In genomic region chr15:97941306-97941705, GRCm38 (mm10) we compare ENCODE assay signal across 2 mouse cellular contexts.
TF ChIP-seq lines count a peak whose summit lies in the region.

No protein-coding gene starts in this region.

TF ChIP-seq in CH12.LX, 34 proteins besides CTCF, POLR2A, EP300 and RAD21:
- TF ChIP-seq BHLHE40 (IDR thresholded peaks at IDR 0.05; ENCODE audit: low read depth, low read length): no peak
- no peak for TF ChIP-seq RCOR1 (conservative IDR thresholded peaks at IDR 0.05; ENCODE audit: low read depth, low read length)

TF ChIP-seq in MEL, 35 proteins besides CTCF, POLR2A, EP300 and RAD21:
- no peak for TF ChIP-seq SMC3 (IDR thresholded peaks at IDR 0.05; ENCODE audit: low read depth, low read length)
- no peak for TF ChIP-seq MYC (IDR thresholded peaks at IDR 0.05; ENCODE audit: low read depth, low read length)
- no peak for TF ChIP-seq TBP (IDR thresholded peaks at IDR 0.05; ENCODE audit: low read depth, low read length)
